Mouse (Mus musculus): ENCODE results near the gene Hmgn5.

Gene Hmgn5

GRCm38 (mm10) chrX:109013283-109013682, at the start of gene Hmgn5:
TSS of gene Hmgn5 (minus strand) at chrX:109013404.
- peak; percentile 93 for DNase-seq (ENCODE audit: low read depth, low spot score)

- DNase-seq (ENCODE audit: low read depth, low spot score), result no peak
Observed at GRCm38 (mm10) chrX:109047773-109048172, 34.6 kb upstream of the Hmgn5 start.

GRCm38 (mm10) chrX:109026224-109026623, 13.0 kb upstream of the Hmgn5 start:
- no peak for DNase-seq (ENCODE audit: low read depth, low spot score)

- DNase-seq (ENCODE audit: low read depth, low spot score), result no peak
Observed at GRCm38 (mm10) chrX:109020858-109021257, 7.7 kb upstream of the Hmgn5 start.

- peak; percentile 50 for DNase-seq (ENCODE audit: low read depth, low spot score)
Observed at GRCm38 (mm10) chrX:109014166-109014565, 962 bp upstream of the Hmgn5 start.

GRCm38 (mm10) chrX:109013686-109014085, 482 bp upstream of the Hmgn5 start:
- DNase-seq (ENCODE audit: low read depth, low spot score), result no peak

GRCm38 (mm10) chrX:109012371-109013031, 703 bp downstream of the Hmgn5 start:
- peak; percentile 84 for DNase-seq (ENCODE audit: low read depth, low spot score)

- DNase-seq (ENCODE audit: low read depth, low spot score), result peak; percentile 72
Observed at GRCm38 (mm10) chrX:109011611-109012185, 1.5 kb downstream of the Hmgn5 start.

GRCm38 (mm10) chrX:109001277-109001676, 11.9 kb downstream of the Hmgn5 start:
- DNase-seq (ENCODE audit: low read depth, low spot score), result peak; percentile 4

Data from A20 (cell line).